Mouse (Mus musculus) heart, postnatal 0 days (tissue): ENCODE measurements around the gene Emilin2.

ENCODE experiments used
- CTCF ChIP-seq: IDR thresholded peaks from 2 replicates; pipeline ENCODE4 v1.5.1; 2016; ENCODE audit warnings: antibody characterized with exemption, control low read depth, low read depth
- EP300 ChIP-seq: IDR thresholded peaks from 2 replicates; pipeline ENCODE4 v1.6.1; 2016; ENCODE audit warnings: antibody characterized with exemption, low read depth

DNA sequence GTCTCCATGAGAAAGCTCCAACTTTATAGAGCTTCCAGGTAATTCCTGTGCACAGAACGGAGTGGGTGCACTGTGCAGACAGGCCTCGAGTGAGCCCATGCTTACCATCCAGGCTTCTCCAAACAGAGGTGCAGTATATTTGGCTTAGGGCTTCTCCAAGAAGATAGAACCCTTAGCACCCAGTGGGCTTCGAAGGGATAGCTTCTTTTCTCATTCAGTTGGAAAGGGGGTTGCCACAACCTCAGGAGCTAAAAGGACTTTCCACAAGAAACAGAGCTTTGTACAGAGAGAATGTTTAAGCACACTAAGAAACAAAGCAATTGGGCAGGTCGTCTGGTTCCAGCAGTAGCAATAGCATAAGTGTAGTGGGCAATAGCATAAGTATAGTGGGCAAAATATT lies 2.5 kb upstream of the Emilin2 start:
- TF ChIP-seq CTCF (no peak), EP300 (no peak)
